Mouse (Mus musculus) lung, postnatal 14 days (tissue): ENCODE measurements around the gene Lin7c.
"Not testable (repeated sequence)": the region's sequence is repeated elsewhere in the genome, so short reads cannot be mapped to it uniquely, and the experiment has no call there.

Experiments used
- DNase-seq: peaks from one replicate; pipeline ENCODE4 v3.0.0; 2021

Gene Lin7c

GRCm38 (mm10) chr2:109890597-109890996, at the start of gene Lin7c:
Lin7c (plus strand) TSS chr2:109890853.
- peak; percentile 95 for DNase-seq

GRCm38 (mm10) chr2:109846401-109846800, 44.3 kb upstream of the Lin7c start:
- DNase-seq: no peak

GRCm38 (mm10) chr2:109848305-109848704, 42.3 kb upstream of the Lin7c start:
- no peak for DNase-seq

GRCm38 (mm10) chr2:109848715-109849114, 41.9 kb upstream of the Lin7c start:
- DNase-seq: no peak

GRCm38 (mm10) chr2:109855601-109856000, 35.1 kb upstream of the Lin7c start:
- DNase-seq: no peak

GRCm38 (mm10) chr2:109859671-109860070, 31.0 kb upstream of the Lin7c start:
- DNase-seq: no peak

GRCm38 (mm10) chr2:109860832-109861231, 29.8 kb upstream of the Lin7c start:
- DNase-seq: no peak

GRCm38 (mm10) chr2:109879429-109879828, 11.2 kb upstream of the Lin7c start:
- not testable (repeated sequence) for DNase-seq

GRCm38 (mm10) chr2:109881111-109881510, 9.5 kb upstream of the Lin7c start:
- no peak for DNase-seq

- no peak for DNase-seq
Observed at GRCm38 (mm10) chr2:109881625-109882024, 9.0 kb upstream of the Lin7c start.

GRCm38 (mm10) chr2:109884106-109884505, 6.5 kb upstream of the Lin7c start:
- no peak for DNase-seq

GRCm38 (mm10) chr2:109884507-109884906, 6.1 kb upstream of the Lin7c start:
- no peak for DNase-seq

- DNase-seq: no peak
Observed at GRCm38 (mm10) chr2:109890068-109890467, 585 bp upstream of the Lin7c start.

GRCm38 (mm10) chr2:109891031-109891430, 378 bp downstream of the Lin7c start:
- no peak for DNase-seq

GRCm38 (mm10) chr2:109891471-109891870, 818 bp downstream of the Lin7c start:
- DNase-seq: peak; percentile 21

- no peak for DNase-seq
Observed at GRCm38 (mm10) chr2:109896311-109896710, 5.7 kb downstream of the Lin7c start.

GRCm38 (mm10) chr2:109902869-109903268, 12.2 kb downstream of the Lin7c start:
- DNase-seq: no peak

- DNase-seq: peak; percentile 92
Observed at GRCm38 (mm10) chr2:109904171-109904821, 13.6 kb downstream of the Lin7c start.

GRCm38 (mm10) chr2:109909122-109909521, 18.5 kb downstream of the Lin7c start:
- DNase-seq: no peak

- no peak for DNase-seq
Observed at GRCm38 (mm10) chr2:109912216-109912615, 21.6 kb downstream of the Lin7c start.

- no peak for DNase-seq
Observed at GRCm38 (mm10) chr2:109912766-109913165, 22.1 kb downstream of the Lin7c start.

GRCm38 (mm10) chr2:109913241-109913640, 22.6 kb downstream of the Lin7c start:
- no peak for DNase-seq

GRCm38 (mm10) chr2:109914601-109915000, 23.9 kb downstream of the Lin7c start:
- no peak for DNase-seq

GRCm38 (mm10) chr2:109916782-109917495, 26.3 kb downstream of the Lin7c start:
- DNase-seq: no peak
